Mouse (Mus musculus): ENCODE measurements around the gene Babam2.

DNA sequence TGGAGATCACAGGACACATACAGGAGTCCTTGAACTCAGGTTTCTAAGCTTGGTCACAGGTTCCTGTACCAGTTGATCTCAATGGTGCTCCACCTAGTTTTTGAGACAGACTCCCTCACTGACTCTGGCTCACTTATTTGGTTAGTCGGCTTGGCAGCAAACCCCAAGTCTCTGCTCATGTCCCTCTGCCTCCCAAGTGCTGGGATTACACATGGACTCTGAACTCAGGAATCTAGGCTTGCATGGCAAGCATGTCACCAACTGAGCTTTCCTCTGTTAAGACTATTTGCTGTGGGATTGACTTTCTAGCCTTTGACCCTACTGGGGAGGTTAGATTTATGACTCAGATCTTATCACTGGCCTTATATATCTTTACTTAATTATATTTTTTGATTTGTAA, 65.3 kb downstream of the Babam2 start:
- TF ChIP-seq POLR2AphosphoS5 (IDR thresholded peaks at IDR 0.05; ENCODE audit: insufficient replicate concordance, low read depth, low read length): no peak
- no peak for TF ChIP-seq CTCF (IDR thresholded peaks at IDR 0.05; ENCODE audit: low read depth, low read length)
- TF ChIP-seq GATA1 (IDR thresholded peaks at IDR 0.05; ENCODE audit: borderline replicate concordance, low read length): no peak
- no peak for TF ChIP-seq TAL1 (conservative IDR thresholded peaks at IDR 0.05; ENCODE audit: low read depth, low read length)
